Mouse (Mus musculus) lung, postnatal 0 days (tissue): Measurements from ENCODE around the gene P4ha2.

Experiments used
- CTCF ChIP-seq: IDR thresholded peaks from 2 replicates; pipeline ENCODE4 v1.5.1; 2016; ENCODE audit warnings: antibody characterized with exemption, mild to moderate bottlenecking
- EP300 ChIP-seq: IDR thresholded peaks from 2 replicates; pipeline ENCODE4 v1.6.1; 2016; ENCODE audit warnings: antibody characterized with exemption, mild to moderate bottlenecking, control low read depth

DNA sequence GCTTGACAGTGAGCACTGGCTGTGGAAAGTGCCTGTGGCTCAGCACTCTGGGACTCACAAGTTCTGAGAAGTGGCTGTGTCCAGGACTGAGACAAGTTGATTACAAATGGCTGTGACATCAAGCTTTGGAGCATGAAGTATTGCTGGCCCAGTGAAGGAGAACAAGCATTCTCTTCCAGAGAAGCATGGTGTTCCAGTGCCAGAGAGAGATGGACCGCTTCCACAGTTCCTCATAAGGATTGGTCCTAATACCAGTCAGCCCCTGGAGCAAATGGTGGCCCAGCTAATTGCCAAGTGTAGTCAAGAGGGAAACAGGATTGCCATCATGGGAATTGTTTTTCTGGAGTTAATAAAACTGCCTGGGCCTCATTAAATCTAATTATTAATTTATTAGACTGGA, 23.8 kb upstream of the P4ha2 start:
- no peak for TF ChIP-seq CTCF
- TF ChIP-seq EP300: no peak
